Mouse (Mus musculus) ES-Bruce4 (cell line): ENCODE results near the gene Zrsr2. TPM values are rescaled to one million over a fixed set of nuclear protein-coding genes. Genes with fewer than 3 reads are reported as not detected.

Source experiments
- H3K27ac ChIP-seq: 2 replicates; pipeline ENCODE4 v1.5.1; 2012; ENCODE audit warnings: low read length, inconsistent platforms; ENCODE audit not compliant: insufficient read depth
- H3K27me3 ChIP-seq: 2 replicates; pipeline ENCODE4 v1.6.1; 2012; ENCODE audit warnings: mild to moderate bottlenecking, low read length, inconsistent platforms; ENCODE audit not compliant: control insufficient read depth, poor library complexity, insufficient read depth, severe bottlenecking
- H3K36me3 ChIP-seq: 2 replicates; pipeline ENCODE4 v1.6.1; 2012; ENCODE audit warnings: inconsistent platforms, mild to moderate bottlenecking, low read length, moderate library complexity; ENCODE audit not compliant: control insufficient read depth, poor library complexity, insufficient read depth, severe bottlenecking
- H3K4me1 ChIP-seq: one replicate; pipeline ENCODE4 v1.8.1; 2011; ENCODE audit warnings: low read length; ENCODE audit not compliant: control insufficient read depth, insufficient read depth
- H3K4me3 ChIP-seq: 2 replicates; pipeline ENCODE4 v1.5.1; 2011; ENCODE audit warnings: low read depth, mild to moderate bottlenecking, low read length
- H3K9ac ChIP-seq: 2 replicates; pipeline ENCODE4 v1.6.1; 2012; ENCODE audit warnings: low read depth, mild to moderate bottlenecking, inconsistent platforms; ENCODE audit not compliant: poor library complexity, severe bottlenecking
- H3K9me3 ChIP-seq: replicated peaks from 2 replicates; pipeline ENCODE4 v1.6.1; 2012; ENCODE audit warnings: mild to moderate bottlenecking, low read length, inconsistent platforms; ENCODE audit not compliant: control insufficient read depth, poor library complexity, insufficient read depth, severe bottlenecking
- CTCF ChIP-seq: IDR thresholded peaks from one replicate; pipeline ENCODE4 v1.8.1; 2011; ENCODE audit warnings: low read depth, low read length
- EP300 ChIP-seq: IDR thresholded peaks from 2 replicates; pipeline ENCODE4 v1.6.1; 2011; ENCODE audit warnings: low read depth, low read length; ENCODE audit not compliant: insufficient read depth
- POLR2A ChIP-seq: IDR thresholded peaks from one replicate; pipeline ENCODE4 v1.8.1; 2011; ENCODE audit warnings: low read length; ENCODE audit not compliant: insufficient read depth
- polyA plus RNA-seq: library from polyadenylated mRNA; stranded (reverse); fragments of >200 nt; gene quantifications from 2 replicates; pipeline ENCODE4 v1.2.4, GENCODE M21; 2011; ENCODE audit warnings: low read depth; ENCODE audit not compliant: missing spikeins, insufficient read depth, insufficient read length

The Zrsr2 gene
- polyA plus RNA-seq, 1 experiment: 71.4 TPM

DNA sequence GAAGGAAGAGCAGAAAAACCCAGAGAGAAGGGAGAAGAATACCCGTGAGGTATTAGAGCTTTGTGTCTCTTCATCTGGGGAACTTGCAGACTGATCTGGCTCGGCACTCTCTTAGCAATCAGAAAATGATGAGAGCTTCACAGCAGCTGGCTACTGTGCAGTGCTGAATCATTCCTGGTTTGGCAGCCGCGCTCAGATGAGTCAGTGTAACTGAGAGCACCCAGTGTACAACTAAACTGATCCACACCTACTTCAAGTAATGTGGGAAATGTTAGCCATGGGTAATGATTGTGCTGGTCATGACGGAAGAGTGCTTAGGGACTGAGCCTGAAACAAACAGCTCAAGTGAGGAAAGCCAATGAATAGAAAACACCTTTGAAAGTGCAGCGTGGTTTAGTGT lies 19.9 kb downstream of the Zrsr2 start:
- TF ChIP-seq EP300: no peak
- no peak for TF ChIP-seq CTCF
- no peak for TF ChIP-seq POLR2A
- no peak overlapping the region for H3K27ac ChIP-seq
- no peak overlapping the region for H3K4me3 ChIP-seq
- H3K27me3 ChIP-seq: no peaks in the 10 kb centered on the region
- no peaks in the 10 kb centered on the region for H3K4me1 ChIP-seq
- no peak overlapping the region for H3K9ac ChIP-seq
- no peaks in the 10 kb centered on the region for H3K9me3 ChIP-seq
- peaks cover 12% of the 10 kb centered on the region for H3K36me3 ChIP-seq

DNA sequence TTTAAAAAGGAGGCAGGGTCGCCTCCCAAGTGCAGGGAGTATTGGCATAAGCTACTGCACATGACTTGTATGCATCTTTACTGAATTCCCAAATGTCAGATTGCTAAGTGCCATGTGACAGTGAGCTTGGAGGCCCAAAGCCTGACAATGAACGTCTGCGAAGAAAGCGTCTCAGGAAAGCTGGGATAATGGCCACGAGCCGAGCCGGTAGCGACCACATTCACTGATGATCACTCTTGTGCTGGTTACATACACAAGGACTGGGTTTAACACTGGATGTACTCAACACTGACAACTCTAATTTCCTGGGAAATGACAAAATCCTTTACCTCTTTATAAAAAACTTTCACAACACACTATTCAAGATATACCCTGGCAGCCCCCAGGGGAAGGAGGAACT lies 23.7 kb downstream of the Zrsr2 start:
- H3K9me3 ChIP-seq: no peaks in the 10 kb centered on the region
- no peak for TF ChIP-seq EP300
- no peak for TF ChIP-seq POLR2A
- no peak for TF ChIP-seq CTCF
- H3K4me1 ChIP-seq: no peaks in the 10 kb centered on the region
- no peak overlapping the region for H3K4me3 ChIP-seq
- H3K27ac ChIP-seq: no peak overlapping the region
- peaks cover 2% of the 10 kb centered on the region for H3K36me3 ChIP-seq
- no peak overlapping the region for H3K9ac ChIP-seq
- no peaks in the 10 kb centered on the region for H3K27me3 ChIP-seq

DNA sequence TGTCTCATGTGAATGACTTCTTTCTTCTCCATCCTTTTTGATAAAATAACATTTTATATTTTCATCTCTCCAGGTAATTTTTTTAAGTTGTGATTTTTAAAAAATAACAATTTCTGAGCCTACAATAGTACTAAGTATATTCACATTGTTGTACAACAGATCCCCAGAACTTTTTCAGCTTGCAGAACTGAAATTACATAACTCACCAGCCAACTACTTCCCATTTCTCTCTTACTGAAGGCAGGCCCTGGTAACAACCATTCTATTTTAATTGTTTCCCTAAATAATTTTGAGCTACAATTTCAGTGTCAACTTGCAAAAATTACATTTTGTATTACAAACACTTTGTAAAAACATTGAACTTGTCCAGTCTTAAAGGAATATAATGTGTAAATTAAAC lies 28.9 kb downstream of the Zrsr2 start:
- Histone ChIP-seq H3K27me3 (no peaks in the 10 kb centered on the region), H3K4me1 (no peaks in the 10 kb centered on the region), H3K4me3 (no peak overlapping the region), H3K27ac (no peak overlapping the region), H3K9ac (no peak overlapping the region), H3K36me3 (no peaks in the 10 kb centered on the region), H3K9me3 (no peaks in the 10 kb centered on the region)
- TF ChIP-seq POLR2A: no peak
- no peak for TF ChIP-seq EP300
- no peak for TF ChIP-seq CTCF

DNA sequence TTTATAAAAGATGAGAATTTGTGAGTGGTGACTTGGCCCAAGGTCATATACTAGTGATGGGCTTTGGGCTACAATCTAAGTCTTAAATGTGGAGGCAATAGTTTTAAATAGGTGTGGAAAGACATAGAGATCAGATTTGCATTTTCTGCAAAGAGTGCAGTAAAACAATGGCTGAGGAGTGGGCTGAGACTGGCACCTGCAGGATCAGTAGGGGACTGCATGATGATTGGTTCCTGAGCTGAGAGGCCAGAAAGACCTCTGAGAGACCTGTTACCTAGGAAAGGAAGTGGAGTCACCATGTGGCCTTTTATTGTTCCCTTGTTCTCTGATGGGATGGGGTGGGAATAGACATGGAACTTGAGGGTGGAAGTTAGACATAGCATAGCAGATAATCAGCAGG lies 45.7 kb downstream of the Zrsr2 start:
- H3K27ac ChIP-seq: no peak overlapping the region
- H3K9me3 ChIP-seq: no peaks in the 10 kb centered on the region
- H3K27me3 ChIP-seq: no peaks in the 10 kb centered on the region
- no peaks in the 10 kb centered on the region for H3K4me1 ChIP-seq
- H3K9ac ChIP-seq: no peak overlapping the region
- H3K4me3 ChIP-seq: no peak overlapping the region
- H3K36me3 ChIP-seq: no peaks in the 10 kb centered on the region
- TF ChIP-seq CTCF (peak; percentile 45), POLR2A (no peak), EP300 (no peak)

DNA sequence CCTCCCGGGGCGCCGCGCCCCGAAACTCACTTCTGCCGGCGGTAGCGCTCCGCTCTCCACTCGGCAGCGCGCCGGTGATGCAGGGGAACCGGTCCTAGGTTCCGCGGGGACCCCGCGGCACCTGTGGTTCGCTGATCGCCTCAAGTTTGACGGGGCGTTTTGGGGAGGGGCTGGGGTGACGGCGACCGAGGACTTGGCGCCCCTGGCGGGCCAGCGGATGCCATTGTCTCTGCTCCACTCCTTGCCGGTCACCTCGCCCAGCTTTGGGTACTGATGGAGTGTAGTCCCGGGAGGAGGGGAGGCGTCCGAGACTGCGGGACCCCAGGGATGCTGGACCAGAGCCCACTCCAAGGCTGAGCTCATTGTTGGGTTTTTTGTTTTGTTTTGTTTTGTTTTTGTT lies 49.1 kb downstream of the Zrsr2 start:
- Histone ChIP-seq H3K4me3 (peak overlapping the region; percentile 75), H3K36me3 (no peaks in the 10 kb centered on the region), H3K4me1 (no peaks in the 10 kb centered on the region), H3K9me3 (no peaks in the 10 kb centered on the region), H3K27me3 (no peaks in the 10 kb centered on the region), H3K9ac (peak overlapping the region; percentile 76), H3K27ac (no peak overlapping the region)
- TF ChIP-seq EP300: no peak
- no peak for TF ChIP-seq CTCF
- no peak for TF ChIP-seq POLR2A

DNA sequence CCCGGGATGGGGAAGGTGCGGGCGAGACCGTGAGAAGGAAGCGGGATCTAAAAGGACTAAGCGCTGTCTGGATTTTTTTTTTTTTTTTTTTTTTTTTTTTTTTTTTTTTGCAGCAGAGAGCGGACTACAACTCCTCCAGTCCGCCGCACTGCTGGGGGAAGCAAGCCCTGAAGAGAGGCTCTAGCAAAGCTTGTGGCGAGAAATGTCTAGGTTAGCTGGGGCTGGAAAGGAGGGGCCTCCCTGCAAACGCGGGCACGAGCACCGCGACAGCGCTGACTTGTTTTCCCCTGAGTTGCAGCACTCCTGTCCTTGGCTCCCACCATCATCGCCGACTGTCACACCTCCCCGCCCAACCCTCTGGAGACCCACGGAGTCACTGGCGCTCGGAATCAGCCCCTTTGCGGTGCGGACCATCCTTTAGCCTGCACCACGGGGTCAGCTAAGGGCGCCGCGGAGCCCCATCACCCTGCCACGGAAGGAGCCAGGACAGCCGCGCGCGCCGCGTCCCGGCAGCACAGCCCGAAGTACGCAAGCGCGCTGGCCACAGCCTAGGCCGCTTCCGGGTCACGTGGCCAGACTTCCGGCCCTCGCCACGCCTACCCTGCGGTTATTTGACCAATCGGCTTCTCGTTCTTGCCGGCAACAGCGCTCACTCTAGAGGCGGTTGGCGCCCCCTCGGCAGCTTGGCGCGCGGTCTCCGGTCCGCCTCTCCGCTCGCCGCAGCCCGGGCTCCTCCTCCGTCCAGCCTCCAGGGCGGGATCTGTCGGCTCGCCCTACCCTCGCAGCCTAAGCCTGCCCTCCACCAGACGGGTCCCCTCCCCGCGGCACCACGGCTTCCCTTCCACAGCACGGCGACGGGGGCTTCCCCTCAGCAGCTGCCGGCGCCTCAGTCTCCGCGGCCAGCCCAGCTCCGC lies 49.9 kb downstream of the Zrsr2 start, which contains the start of gene Ap1s2:
TSS of gene Ap1s2 (plus strand) at position 681 of the 914 bp plus-strand sequence.
- Histone ChIP-seq H3K27ac (peak within 1 kb of the TSS; percentile 57), H3K4me1 (no peaks in the 10 kb centered on the region), H3K9ac (peak within 1 kb of the TSS; percentile 80), H3K4me3 (peak within 1 kb of the TSS; percentile 97), H3K36me3 (no peaks in the 10 kb centered on the region), H3K9me3 (no peaks in the 10 kb centered on the region), H3K27me3 (no peaks in the 10 kb centered on the region)
- no peak for TF ChIP-seq EP300
- peak; percentile 22 for TF ChIP-seq POLR2A
